Mouse (Mus musculus): Measurements from ENCODE around the gene Dlgap1. TPM values are rescaled to one million over a fixed set of nuclear protein-coding genes. Genes with fewer than 3 reads are reported as not detected.

Gene Dlgap1
- polyA plus RNA-seq, 1 experiment from 2014 or later: 2.4 TPM

- Histone ChIP-seq H3K27me3 (ENCODE audit: insufficient read depth, poor library complexity, severe bottlenecking) (no peaks in the 10 kb centered on the region), H3K4me3 (peak overlapping the region; percentile 85), H3K9me3 (no peaks in the 10 kb centered on the region), H3K4me1 (replicated peaks) (peaks cover 51% of the 10 kb centered on the region), H3K36me3 (peaks cover 27% of the 10 kb centered on the region), H3K27ac (peak overlapping the region; percentile 97)
- WGBS: under 1% methylated on average over 23 of the region's 23 CpGs
- peak; percentile 69 for DNase-seq (ENCODE audit: low spot score)
These were observed 879.9 kb downstream of the Dlgap1 start for GRCm38 (mm10) chr17:70848511-70849398.

GRCm38 (mm10) chr17:70849399-70850232 lies 880.7 kb downstream of the Dlgap1 start:
- H3K9me3 ChIP-seq: no peaks in the 10 kb centered on the region
- H3K36me3 ChIP-seq: peaks cover 19% of the 10 kb centered on the region
- peak overlapping the region; percentile 85 for H3K4me3 ChIP-seq
- H3K27ac ChIP-seq: peak overlapping the region; percentile 97
- no peaks in the 10 kb centered on the region for H3K27me3 ChIP-seq (ENCODE audit: insufficient read depth, poor library complexity, severe bottlenecking)
- DNase-seq (ENCODE audit: low spot score): peak; percentile 89
- under 1% methylated on average over 33 of the region's 33 CpGs for WGBS
- peaks cover 57% of the 10 kb centered on the region for H3K4me1 ChIP-seq (replicated peaks)

DNA sequence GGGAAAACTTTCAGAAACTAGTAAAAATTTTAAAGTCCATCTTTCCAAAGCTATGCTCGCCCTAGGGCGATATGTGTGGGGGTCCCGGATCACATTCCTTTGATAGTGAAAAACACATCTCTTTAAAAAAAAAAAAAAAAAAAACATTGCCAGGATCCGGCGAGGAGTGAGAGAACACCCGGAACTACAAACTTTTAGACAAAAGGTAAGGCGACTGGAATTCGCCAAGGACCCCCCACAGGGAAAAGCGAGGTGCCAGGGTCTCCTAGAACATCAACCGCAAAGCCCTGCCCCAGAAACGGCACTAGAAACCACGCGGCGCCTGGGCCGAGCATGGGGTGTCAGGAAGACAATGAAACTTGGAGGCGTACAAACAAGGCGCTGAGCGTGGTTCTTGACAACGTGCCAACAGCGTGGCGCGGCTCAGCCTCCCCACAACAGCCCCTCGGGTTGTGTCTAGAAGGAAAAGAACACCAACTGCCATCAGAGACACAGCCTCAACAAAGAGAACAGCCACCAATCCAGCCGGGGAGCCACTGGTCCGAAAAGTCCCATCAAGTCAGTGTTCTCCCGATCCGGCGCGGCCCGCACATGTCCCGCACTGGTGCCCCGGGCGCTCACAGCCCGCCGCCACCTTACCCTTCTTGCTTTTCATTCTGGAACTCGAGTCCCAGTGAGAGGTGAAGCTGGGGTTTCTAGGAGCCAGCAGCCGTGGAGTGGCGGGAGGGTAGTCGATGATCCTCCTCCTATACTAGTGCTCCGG lies 881.5 kb downstream of the Dlgap1 start:
- Histone ChIP-seq H3K27me3 (ENCODE audit: insufficient read depth, poor library complexity, severe bottlenecking) (no peaks in the 10 kb centered on the region), H3K4me3 (peak overlapping the region; percentile 85), H3K9me3 (no peaks in the 10 kb centered on the region), H3K27ac (peak overlapping the region; percentile 97), H3K36me3 (peaks cover 11% of the 10 kb centered on the region), H3K4me1 (replicated peaks) (peaks cover 57% of the 10 kb centered on the region)
- WGBS: under 1% methylated on average over 40 of the region's 40 CpGs
- DNase-seq (ENCODE audit: low spot score): peak; percentile 76

DNA sequence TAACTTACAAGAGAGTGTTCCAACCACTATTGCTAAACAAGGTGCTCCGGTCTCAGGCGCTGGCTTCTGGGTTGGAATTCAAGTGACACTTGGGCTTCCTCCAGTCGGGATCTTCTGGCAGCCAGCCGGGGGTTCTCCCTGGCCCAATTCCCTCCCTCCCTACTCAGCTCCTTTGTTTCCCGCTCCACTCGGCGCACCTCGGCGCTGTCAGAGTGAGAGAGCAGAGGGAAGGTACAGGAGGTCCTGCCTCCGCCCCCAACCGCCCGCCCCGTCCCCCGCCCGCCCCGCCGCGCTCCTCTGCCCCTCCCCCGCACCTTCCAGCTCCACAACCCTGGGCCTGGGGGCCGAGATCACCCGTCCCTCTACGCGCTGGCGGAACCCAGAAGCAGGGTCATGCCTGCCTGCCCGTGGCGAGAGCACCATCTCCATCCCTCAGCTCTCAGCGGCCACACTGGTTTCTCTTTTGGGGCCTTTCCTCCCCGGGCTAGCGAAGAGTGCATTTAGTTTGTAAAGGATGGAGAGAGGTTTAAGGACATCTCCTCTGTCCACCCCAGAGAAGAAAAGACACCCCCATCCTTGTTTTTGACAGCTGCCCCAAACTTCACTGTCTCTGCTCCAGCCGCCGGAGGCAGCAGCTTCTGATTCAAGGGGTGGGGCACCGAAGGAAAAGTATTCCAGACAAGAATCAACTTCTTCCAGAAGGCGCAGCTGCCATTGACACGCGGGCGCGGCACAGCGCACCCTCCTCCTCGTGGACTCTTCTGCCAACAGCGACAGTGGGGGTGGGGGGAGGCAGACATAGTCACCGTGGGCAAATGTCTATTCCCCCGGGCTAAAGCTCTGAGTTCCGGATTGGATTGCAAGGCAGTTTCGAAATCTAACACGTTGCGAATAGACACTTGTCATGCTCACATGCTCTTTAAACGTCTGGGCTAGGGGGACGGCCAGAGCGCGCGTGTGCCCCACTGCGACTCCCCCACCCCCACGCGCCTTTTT lies 882.4 kb downstream of the Dlgap1 start:
- peak overlapping the region; percentile 85 for H3K4me3 ChIP-seq
- H3K27me3 ChIP-seq (ENCODE audit: insufficient read depth, poor library complexity, severe bottlenecking): no peaks in the 10 kb centered on the region
- H3K9me3 ChIP-seq: no peaks in the 10 kb centered on the region
- peak overlapping the region; percentile 97 for H3K27ac ChIP-seq
- peaks cover 51% of the 10 kb centered on the region for H3K4me1 ChIP-seq (replicated peaks)
- under 1% methylated on average over 54 of the region's 54 CpGs for WGBS
- DNase-seq (ENCODE audit: low spot score): peak; percentile 86
- peaks cover 2% of the 10 kb centered on the region for H3K36me3 ChIP-seq

DNA sequence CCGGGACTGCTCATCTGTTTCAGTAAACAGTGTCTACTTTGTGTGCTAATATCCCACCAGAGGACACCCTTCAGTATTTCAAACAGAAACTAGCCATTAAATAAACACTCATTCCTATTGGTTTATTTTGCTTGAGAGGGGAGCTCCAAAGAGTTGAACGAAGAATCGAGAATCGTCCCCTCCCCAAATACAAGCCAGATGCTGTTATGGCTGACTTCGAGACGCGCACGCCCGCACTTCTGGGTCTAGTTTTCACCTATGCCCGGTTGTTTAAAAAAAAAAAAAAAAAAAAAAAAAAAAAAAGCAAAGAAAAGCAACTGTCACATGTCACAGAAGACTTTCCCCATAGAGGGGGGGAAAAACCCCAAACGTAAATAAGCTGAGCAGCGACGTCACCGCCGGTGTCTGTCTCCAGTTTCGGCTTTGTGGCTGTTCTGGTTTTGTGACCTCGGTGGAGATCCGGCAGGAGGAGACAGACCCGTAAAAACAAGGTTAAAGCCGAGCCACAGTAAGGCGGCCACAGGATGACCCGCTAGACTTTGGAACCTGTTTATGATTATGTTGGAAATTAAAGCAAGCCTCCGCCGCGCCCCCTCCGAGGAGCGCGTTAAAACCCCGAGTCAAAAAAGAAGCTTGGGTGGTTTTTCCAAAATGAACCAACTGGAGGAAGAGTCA lies 883.3 kb downstream of the Dlgap1 start:
- Histone ChIP-seq H3K4me1 (replicated peaks) (peaks cover 46% of the 10 kb centered on the region), H3K36me3 (no peaks in the 10 kb centered on the region), H3K9me3 (no peaks in the 10 kb centered on the region), H3K27ac (peak overlapping the region; percentile 97), H3K27me3 (ENCODE audit: insufficient read depth, poor library complexity, severe bottlenecking) (no peaks in the 10 kb centered on the region), H3K4me3 (peak overlapping the region; percentile 85)
- DNase-seq (ENCODE audit: low spot score): peak; percentile 64
- WGBS: under 1% methylated on average over 29 of the region's 29 CpGs

DNA sequence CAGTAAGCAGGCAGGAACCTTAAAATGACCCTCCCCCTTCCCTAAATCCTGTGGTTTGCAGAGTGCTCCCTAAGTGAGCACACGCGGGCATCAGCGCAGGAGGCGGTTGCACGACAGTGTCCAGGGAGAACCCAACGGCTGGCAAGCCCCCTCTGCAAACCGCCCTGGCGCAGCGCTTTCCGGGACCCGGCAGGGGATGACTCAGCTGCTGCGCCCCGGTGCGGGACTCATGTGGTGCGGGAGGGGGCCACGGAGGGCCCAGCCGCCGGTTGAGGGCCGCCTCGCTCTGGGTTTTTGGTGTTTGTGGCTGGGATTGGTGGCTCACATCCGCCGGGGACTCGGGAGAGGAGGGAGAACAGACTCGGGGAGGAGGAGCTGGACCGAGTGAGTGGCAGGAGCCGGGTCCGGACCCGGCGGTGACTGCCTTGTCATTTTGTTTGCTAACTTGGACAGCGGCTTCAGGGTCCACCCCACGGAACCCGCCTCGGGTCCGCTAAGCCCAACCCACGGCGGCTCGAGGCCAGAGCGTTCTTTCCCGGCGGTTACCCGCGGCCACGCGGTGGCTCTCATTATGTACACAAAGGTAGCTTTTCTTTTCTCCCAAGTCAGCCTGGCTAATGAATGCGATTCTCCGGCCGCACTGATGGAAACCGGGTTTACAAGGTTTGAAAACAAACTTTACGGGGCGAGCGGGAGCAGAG lies 884.0 kb downstream of the Dlgap1 start:
- Histone ChIP-seq H3K9me3 (no peaks in the 10 kb centered on the region), H3K36me3 (no peaks in the 10 kb centered on the region), H3K4me1 (replicated peaks) (peaks cover 40% of the 10 kb centered on the region), H3K27ac (peak overlapping the region; percentile 97), H3K4me3 (peak overlapping the region; percentile 85), H3K27me3 (ENCODE audit: insufficient read depth, poor library complexity, severe bottlenecking) (no peaks in the 10 kb centered on the region)
- WGBS: under 1% methylated on average over 51 of the region's 51 CpGs
- peak; percentile 88 for DNase-seq (ENCODE audit: low spot score)

GRCm38 (mm10) chr17:70853436-70853905 lies 884.6 kb downstream of the Dlgap1 start, which contains the start of gene Tgif1:
TSS of gene Tgif1 (minus strand) at chr17:70853546.
- no peaks in the 10 kb centered on the region for H3K36me3 ChIP-seq
- H3K4me1 ChIP-seq (replicated peaks): peaks cover 35% of the 10 kb centered on the region
- no peaks in the 10 kb centered on the region for H3K27me3 ChIP-seq (ENCODE audit: insufficient read depth, poor library complexity, severe bottlenecking)
- under 1% methylated on average over 29 of the region's 29 CpGs for WGBS
- H3K4me3 ChIP-seq: peak within 1 kb of the TSS; percentile 85
- H3K9me3 ChIP-seq: no peaks in the 10 kb centered on the region
- peak within 1 kb of the TSS; percentile 97 for H3K27ac ChIP-seq
- DNase-seq (ENCODE audit: low spot score): peak; percentile 82

DNA sequence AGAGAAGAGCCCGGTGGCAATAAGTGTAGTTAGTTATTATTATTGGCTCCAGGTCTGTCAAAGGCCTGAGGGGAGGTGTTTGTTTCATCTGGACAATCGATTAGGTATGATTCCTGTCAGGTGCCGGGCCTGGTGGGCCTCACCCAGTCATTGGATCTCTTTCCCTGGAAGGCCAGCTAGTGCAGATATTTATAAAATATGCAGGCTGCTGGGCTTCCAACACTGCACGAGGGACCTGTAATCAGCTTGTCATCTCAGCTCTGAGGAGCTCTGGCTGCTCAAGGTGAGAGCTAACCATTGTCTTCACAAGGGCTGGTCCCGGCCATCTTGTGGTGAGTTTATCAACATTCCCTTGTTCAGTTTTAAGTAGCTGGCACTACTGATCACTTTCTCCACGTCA lies 885.1 kb downstream of the Dlgap1 start:
- Histone ChIP-seq H3K27me3 (ENCODE audit: insufficient read depth, poor library complexity, severe bottlenecking) (no peaks in the 10 kb centered on the region), H3K9me3 (no peaks in the 10 kb centered on the region), H3K4me3 (peak overlapping the region; percentile 85), H3K27ac (peak overlapping the region; percentile 97), H3K36me3 (no peaks in the 10 kb centered on the region), H3K4me1 (replicated peaks) (peaks cover 30% of the 10 kb centered on the region)
- 27% methylated on average over 6 of the region's 6 CpGs for WGBS
- DNase-seq (ENCODE audit: low spot score): no peak

GRCm38 (mm10) chr17:70856871-70857415 lies 888.1 kb downstream of the Dlgap1 start:
- WGBS: 86% methylated on average over 12 of the region's 12 CpGs
- no peaks in the 10 kb centered on the region for H3K36me3 ChIP-seq

GRCm38 (mm10) chr17:70858814-70859213 lies 889.9 kb downstream of the Dlgap1 start:
- H3K9me3 ChIP-seq: no peaks in the 10 kb centered on the region
- no peak overlapping the region for H3K27ac ChIP-seq
- no peaks in the 10 kb centered on the region for H3K27me3 ChIP-seq (ENCODE audit: insufficient read depth, poor library complexity, severe bottlenecking)
- H3K4me3 ChIP-seq: no peak overlapping the region
- H3K36me3 ChIP-seq: 0 out of 2 replicates have a peak, but pooled peaks cover 4% of the 10 kb centered on the region
- DNase-seq (ENCODE audit: low spot score): no peak
- 82% methylated on average over 4 of the region's 4 CpGs for WGBS
- peaks cover 5% of the 10 kb centered on the region for H3K4me1 ChIP-seq (replicated peaks)

More at GRCm38 (mm10) chr17:70856871-70857415, 888.1 kb downstream of the Dlgap1 start:
- DNase-seq (ENCODE audit: low spot score): no peak
- Histone ChIP-seq H3K9me3 (no peaks in the 10 kb centered on the region), H3K27me3 (ENCODE audit: insufficient read depth, poor library complexity, severe bottlenecking) (no peaks in the 10 kb centered on the region), H3K4me1 (replicated peaks) (peaks cover 16% of the 10 kb centered on the region), H3K4me3 (no peak overlapping the region), H3K27ac (no peak overlapping the region)
